Comparison of ENCODE assay signal across 10 mouse cellular contexts in genomic region chr3:59079327-59079726, GRCm38 (mm10). TPM values are rescaled to one million over a fixed set of nuclear protein-coding genes. Genes with fewer than 3 reads are reported as not detected.
A peak's percentile ranks its signal among the peaks of the same experiment; 100 is the strongest.
DNase-seq lines count a peak whose midpoint lies in the region; ATAC-seq and TF ChIP-seq lines count a peak whose summit lies in the region.
"Had no signal": no experiment of that assay in that cellular context is flagged by ENCODE, and none has a peak within 500 bp of the region (broad histone marks: within the 10 kb centered on the region; RNA-seq: fewer than 3 reads in every experiment).

No protein-coding gene starts in this region.

- H3K4me3 ChIP-seq in gastrocnemius, adult 2 months = no peak overlapping the region
- H3K4me3 ChIP-seq in cortical plate, adult 2 months (ENCODE audit: insufficient read depth, low read length) = no peak overlapping the region
- no peak overlapping the region for H3K4me3 ChIP-seq in lung, postnatal 0 days (ENCODE audit: low read depth, low read length)
- H3K4me3 ChIP-seq: stomach, embryonic 15.5 days had no signal

- TF ChIP-seq CTCF in gastrocnemius, adult 2 months (IDR thresholded peaks at IDR 0.05) = peak; percentile 74
- peak; percentile 70 for TF ChIP-seq CTCF in cortical plate, adult 2 months (IDR thresholded peaks at IDR 0.05; ENCODE audit: extremely low read depth, insufficient read depth, low read length)
- TF ChIP-seq CTCF in lung, postnatal 0 days (IDR thresholded peaks at IDR 0.05) = peak; percentile 85

- H3K27ac ChIP-seq in gastrocnemius, adult 2 months = no peak overlapping the region
- H3K27ac ChIP-seq in cortical plate, adult 2 months (ENCODE audit: insufficient read depth, low read length) = no peak overlapping the region
- no peak overlapping the region for H3K27ac ChIP-seq in lung, postnatal 0 days (ENCODE audit: low read length)
- H3K27ac ChIP-seq: stomach, embryonic 15.5 days had no signal

- no peak overlapping the region for H3K9ac ChIP-seq in lung, postnatal 0 days (replicated peaks; ENCODE audit: low read depth)
- H3K9ac ChIP-seq: stomach, embryonic 15.5 days had no signal

- TF ChIP-seq EP300 in lung, postnatal 0 days (IDR thresholded peaks at IDR 0.05) = no peak

- no peak overlapping the region for H3K4me2 ChIP-seq in lung, postnatal 0 days (replicated peaks; ENCODE audit: low read depth, low read length)
- H3K4me2 ChIP-seq: stomach, embryonic 15.5 days had no signal

- TF ChIP-seq POLR2A in cortical plate, adult 2 months (IDR thresholded peaks at IDR 0.05; ENCODE audit: extremely low read depth, insufficient read depth, low read length) = no peak

- H3K27me3 ChIP-seq in lung, postnatal 0 days (replicated peaks; ENCODE audit: insufficient read depth, low read length) = no peaks in the 10 kb centered on the region
- H3K27me3 ChIP-seq: stomach, embryonic 15.5 days had no signal

- ATAC-seq in hematopoietic stem cell, adult 5-6 weeks (replicated peaks in 1 of 2; ENCODE audit: insufficient read depth in 1 of 2, low FRiP score in 2 of 2, low TSS enrichment in 1 of 2, low read depth in 1 of 2, poor library complexity in 2 of 2, severe bottlenecking in 2 of 2) = peak; percentile 50 to 68; a peak in 3 of 4 replicates
- no peak for ATAC-seq in lung, postnatal 0 days

- 33% methylated on average over 4 of the region's 4 CpGs for WGBS in lung, postnatal 0 days

- DNase-seq in gastrocnemius, adult 2 months = no peak
- no peak for DNase-seq in gastrocnemius, adult 8-10 months (ENCODE audit: low spot score in 2 of 2)
- DNase-seq in urinary bladder, postnatal 25 days (ENCODE audit: low spot score) = peak; percentile 30
- no peak for DNase-seq in urinary bladder, postnatal 10 days (ENCODE audit: low spot score)
- peak; percentile 70 for DNase-seq in lung, postnatal 0 days (ENCODE audit: low spot score)
- DNase-seq in spleen, postnatal 36 days (ENCODE audit: low spot score in 2 of 2) = peak; percentile 59 to 60

- intact Hi-C loops in gastrocnemius, adult 2 months (cut with DNase I) = loop anchor here (2.0 kb wide), 1 partner anchor 129 kb away; no protein-coding TSS in a partner anchor

- H3K36me3 ChIP-seq in lung, postnatal 0 days (ENCODE audit: insufficient read depth, low read length) = no peaks in the 10 kb centered on the region
- H3K36me3 ChIP-seq: stomach, embryonic 15.5 days had no signal

- H3K9me3 ChIP-seq in lung, postnatal 0 days (ENCODE audit: low read length) = no peaks in the 10 kb centered on the region
- H3K9me3 ChIP-seq: stomach, embryonic 15.5 days had no signal

- no peaks in the 10 kb centered on the region for H3K4me1 ChIP-seq in cortical plate, adult 2 months (ENCODE audit: control insufficient read depth, insufficient read depth, low read length)
- no peaks in the 10 kb centered on the region; the same call in 1 of the 2 replicates for H3K4me1 ChIP-seq in lung, postnatal 0 days (ENCODE audit: insufficient read depth, low read depth, low read length)
- H3K4me1 ChIP-seq: stomach, embryonic 15.5 days had no signal

RNA-seq across cellular contexts. Expression of gene Gpr171, which starts 22.3 kb away (rescaled TPM):
- total RNA-seq in gastrocnemius, adult 2 months (2021) = not detected
- total RNA-seq in gastrocnemius, adult 8-10 months (2022) = under 1 TPM in 1 of 4 experiments, not detected in 3; 0.13 TPM
- not detected in 2 replicates for polyA plus RNA-seq in cortical plate, adult 2 months (2012; rRNA removed)
- 143 and 156 TPM in 2 replicates for total RNA-seq in hematopoietic stem cell, adult 5-6 weeks (2017)
- 0.68 and 1.1 TPM in 2 replicates for polyA plus RNA-seq in lung, postnatal 0 days (2015; fragmentation: Nextera tagmentation; extraction: Ambion mirVana)
- total RNA-seq: left cerebral cortex, adult 18-20 months had no signal

Comparison
In these comparisons a context has a peak if more than half of its experiments do, and no peak if none do; other contexts are left out.
1. DNase-seq: peak in urinary bladder, postnatal 25 days (single experiment), lung, postnatal 0 days (single experiment) and spleen, postnatal 36 days (2 of 2); none in gastrocnemius, adult 2 months (single experiment), gastrocnemius, adult 8-10 months (0 of 2) and urinary bladder, postnatal 10 days (single experiment).
2. RNA of gene Gpr171, which starts 22.3 kb away (total RNA-seq): 143 to 156 TPM in hematopoietic stem cell, adult 5-6 weeks; 0.13 TPM in gastrocnemius, adult 8-10 months and not detected in gastrocnemius, adult 2 months; every median in the first group is over 100 times any median in the second.
3. Peak in every context shown above with its lines, with median percentiles within 50 percentile points of each other: CTCF ChIP-seq.